Mouse (Mus musculus) liver, adult 2 months (tissue): ENCODE results near the gene Slfn5. TPM values are rescaled to one million over a fixed set of nuclear protein-coding genes. Genes with fewer than 3 reads are reported as not detected.
A peak's percentile ranks its signal among the peaks of the same experiment; 100 is the strongest.

Experiments
- DNase-seq: peaks from one replicate; pipeline ENCODE4 v3.0.0-alpha.2; 2011; ENCODE audit warnings: low read depth, low spot score; ENCODE audit errors: extremely low read depth
- H3K27ac ChIP-seq: fragments of 200-500 bp; replicated peaks from 2 replicates; pipeline ENCODE4 v1.5.1; 2012; ENCODE audit warnings: low read depth, mild to moderate bottlenecking, control low read depth, inconsistent platforms, low read length; ENCODE audit not compliant: insufficient read depth
- H3K27me3 ChIP-seq: fragments of 200-500 bp; 2 replicates; pipeline ENCODE4 v1.6.1; 2012; ENCODE audit warnings: mild to moderate bottlenecking, moderate library complexity, low read length, inconsistent platforms; ENCODE audit not compliant: control insufficient read depth, insufficient read depth
- H3K36me3 ChIP-seq: fragments of 200-500 bp; 2 replicates; pipeline ENCODE4 v1.6.1; 2012; ENCODE audit warnings: low read length, inconsistent platforms; ENCODE audit not compliant: control insufficient read depth, insufficient read depth
- H3K4me1 ChIP-seq: fragments of 200-500 bp; 2 replicates; pipeline ENCODE4 v1.6.1; 2011; ENCODE audit warnings: low read length; ENCODE audit not compliant: control insufficient read depth, insufficient read depth
- H3K4me3 ChIP-seq: fragments of 200-500 bp; 2 replicates; pipeline ENCODE4 v1.5.1; 2011; ENCODE audit warnings: low read depth, mild to moderate bottlenecking, control low read depth, low read length, moderate library complexity; ENCODE audit not compliant: insufficient read depth
- H3K79me2 ChIP-seq: fragments of 200-500 bp; 2 replicates; pipeline ENCODE4 v1.6.1; 2012; ENCODE audit warnings: inconsistent platforms, mild to moderate bottlenecking, low read length, moderate library complexity; ENCODE audit not compliant: control insufficient read depth, insufficient read depth
- H3K9ac ChIP-seq: fragments of 200-500 bp; 2 replicates; pipeline ENCODE4 v1.6.1; 2012; ENCODE audit warnings: low read depth, mild to moderate bottlenecking, control low read depth, inconsistent platforms, low read length
- CTCF ChIP-seq: fragments of 200-500 bp; IDR thresholded peaks from 2 replicates; pipeline ENCODE4 v1.5.1; 2011; ENCODE audit warnings: low read depth, low read length, control low read depth
- POLR2A ChIP-seq: fragments of 200-500 bp; IDR thresholded peaks from 2 replicates; pipeline ENCODE4 v1.6.1; 2011; ENCODE audit warnings: low read length, control low read depth; ENCODE audit not compliant: insufficient read depth; ENCODE audit errors: extremely low read depth
- WGBS: fragments of 180-500 bp; shearing (Covaris S2); methylation state at CpG from one replicate; pipeline ENCODE4 v1.1.7; 2018; 5-methylcytosine and 5-hydroxymethylcytosine counted together
- polyA plus RNA-seq: library from polyadenylated mRNA; depleted of rRNA; stranded (reverse); fragments of >200 nt; gene quantifications from 2 replicates; pipeline ENCODE4 v1.2.3, GENCODE M21; 2012
- total RNA-seq: library from RNA; depleted of rRNA; stranded (reverse); fragments of >200 nt; gene quantifications from 2 replicates; pipeline ENCODE4 v1.2.3, GENCODE M21; 2014

Slfn5 gene
- total and polyA plus RNA-seq, 2 experiments = 1.3 to 12.0 TPM

GRCm38 (mm10) chr11:82954631-82955030 is 3.5 kb downstream of the Slfn5 start:
- 58% methylated on average over 6 of the region's 6 CpGs for WGBS

GRCm38 (mm10) chr11:82956925-82957324 is 5.8 kb downstream of the Slfn5 start:
- no peak for TF ChIP-seq CTCF
- no peak for TF ChIP-seq POLR2A
- peaks cover 9% of the 10 kb centered on the region; the same call in 1 of the 2 replicates for H3K36me3 ChIP-seq
- no peak overlapping the region for H3K27ac ChIP-seq
- H3K27me3 ChIP-seq = peaks cover 3% of the 10 kb centered on the region; the same call in 1 of the 2 replicates
- H3K9ac ChIP-seq = no peak overlapping the region
- 75% methylated on average over 10 of the region's 10 CpGs for WGBS
- no peak overlapping the region for H3K4me3 ChIP-seq
- H3K79me2 ChIP-seq = no peaks in the 10 kb centered on the region
- no peak for DNase-seq
- H3K4me1 ChIP-seq = peaks cover 1% of the 10 kb centered on the region; the same call in 1 of the 2 replicates

More at GRCm38 (mm10) chr11:82954631-82955030, 3.5 kb downstream of the Slfn5 start:
- Histone ChIP-seq H3K4me3 (no peak overlapping the region), H3K36me3 (peaks cover 2% of the 10 kb centered on the region; the same call in 1 of the 2 replicates), H3K27me3 (no peaks in the 10 kb centered on the region; the same call in 1 of the 2 replicates), H3K9ac (no peak overlapping the region), H3K27ac (no peak overlapping the region), H3K4me1 (peaks cover 1% of the 10 kb centered on the region; the same call in 1 of the 2 replicates), H3K79me2 (no peaks in the 10 kb centered on the region)
- DNase-seq = no peak
- no peak for TF ChIP-seq CTCF
- no peak for TF ChIP-seq POLR2A

GRCm38 (mm10) chr11:82959613-82960012 is 8.5 kb downstream of the Slfn5 start:
- Histone ChIP-seq H3K79me2 (no peaks in the 10 kb centered on the region), H3K27ac (no peak overlapping the region), H3K36me3 (peaks cover 9% of the 10 kb centered on the region; the same call in 1 of the 2 replicates), H3K4me1 (peaks cover 1% of the 10 kb centered on the region; the same call in 1 of the 2 replicates), H3K27me3 (peaks cover 3% of the 10 kb centered on the region; the same call in 1 of the 2 replicates), H3K9ac (no peak overlapping the region), H3K4me3 (no peak overlapping the region)
- peak; percentile 35 for DNase-seq
- WGBS = 8% methylated on average over 4 of the region's 4 CpGs
- TF ChIP-seq CTCF (peak; percentile 65), POLR2A (no peak)

- Histone ChIP-seq H3K79me2 (no peaks in the 10 kb centered on the region), H3K4me1 (no peaks in the 10 kb centered on the region), H3K36me3 (peaks cover 6% of the 10 kb centered on the region; the same call in 1 of the 2 replicates), H3K27me3 (peaks cover 3% of the 10 kb centered on the region; the same call in 1 of the 2 replicates), H3K4me3 (no peak overlapping the region), H3K27ac (no peak overlapping the region), H3K9ac (no peak overlapping the region)
- 60% methylated on average over 2 of the region's 2 CpGs for WGBS
- TF ChIP-seq POLR2A (no peak), CTCF (no peak)
- DNase-seq = no peak
Measured at GRCm38 (mm10) chr11:82961743-82962142, 10.6 kb downstream of the Slfn5 start.

- no peaks in the 10 kb centered on the region for H3K79me2 ChIP-seq
- DNase-seq = no peak
- no peak overlapping the region for H3K27ac ChIP-seq
- 71% methylated on average over 8 of the region's 8 CpGs for WGBS
- no peak overlapping the region for H3K9ac ChIP-seq
- peaks cover 6% of the 10 kb centered on the region; the same call in 1 of the 2 replicates for H3K36me3 ChIP-seq
- H3K4me3 ChIP-seq = no peak overlapping the region
- no peaks in the 10 kb centered on the region for H3K4me1 ChIP-seq
- TF ChIP-seq CTCF (no peak), POLR2A (no peak)
- H3K27me3 ChIP-seq = peaks cover 3% of the 10 kb centered on the region; the same call in 1 of the 2 replicates
Measured at GRCm38 (mm10) chr11:82962215-82962614, 11.1 kb downstream of the Slfn5 start.
